Mouse (Mus musculus): Measurements from ENCODE around the gene Gm20403. TPM values are rescaled to one million over a fixed set of nuclear protein-coding genes. Genes with fewer than 3 reads are reported as not detected.

The Gm20403 gene
- polyA plus RNA-seq, 1 experiment = not detected

GRCm38 (mm10) chr12:55015428-55015827 lies 29.1 kb upstream of the Gm20403 start:
- DNase-seq = peak; percentile 66
- Histone ChIP-seq H3K36me3 (ENCODE audit: control insufficient read depth, insufficient read depth, low read length) (no peaks in the 10 kb centered on the region), H3K27ac (ENCODE audit: control insufficient read depth, insufficient read depth, low read length) (no peak overlapping the region), H3K4me3 (ENCODE audit: control insufficient read depth, insufficient read depth, low read length) (no peak overlapping the region), H3K27me3 (ENCODE audit: control insufficient read depth, insufficient read depth, low read length) (no peaks in the 10 kb centered on the region), H3K4me1 (replicated peaks; ENCODE audit: control insufficient read depth, insufficient read depth, low read length) (peaks cover 13% of the 10 kb centered on the region)
- no peak for TF ChIP-seq POLR2A (IDR thresholded peaks at IDR 0.05; ENCODE audit: control insufficient read depth, extremely low read depth, insufficient read depth, low read length, poor library complexity)
- no peak for TF ChIP-seq CTCF (IDR thresholded peaks at IDR 0.05; ENCODE audit: borderline replicate concordance, control insufficient read depth, extremely low read depth, insufficient read depth, low read length, poor library complexity)
- 9% methylated on average over 5 of the region's 5 CpGs for WGBS

DNA sequence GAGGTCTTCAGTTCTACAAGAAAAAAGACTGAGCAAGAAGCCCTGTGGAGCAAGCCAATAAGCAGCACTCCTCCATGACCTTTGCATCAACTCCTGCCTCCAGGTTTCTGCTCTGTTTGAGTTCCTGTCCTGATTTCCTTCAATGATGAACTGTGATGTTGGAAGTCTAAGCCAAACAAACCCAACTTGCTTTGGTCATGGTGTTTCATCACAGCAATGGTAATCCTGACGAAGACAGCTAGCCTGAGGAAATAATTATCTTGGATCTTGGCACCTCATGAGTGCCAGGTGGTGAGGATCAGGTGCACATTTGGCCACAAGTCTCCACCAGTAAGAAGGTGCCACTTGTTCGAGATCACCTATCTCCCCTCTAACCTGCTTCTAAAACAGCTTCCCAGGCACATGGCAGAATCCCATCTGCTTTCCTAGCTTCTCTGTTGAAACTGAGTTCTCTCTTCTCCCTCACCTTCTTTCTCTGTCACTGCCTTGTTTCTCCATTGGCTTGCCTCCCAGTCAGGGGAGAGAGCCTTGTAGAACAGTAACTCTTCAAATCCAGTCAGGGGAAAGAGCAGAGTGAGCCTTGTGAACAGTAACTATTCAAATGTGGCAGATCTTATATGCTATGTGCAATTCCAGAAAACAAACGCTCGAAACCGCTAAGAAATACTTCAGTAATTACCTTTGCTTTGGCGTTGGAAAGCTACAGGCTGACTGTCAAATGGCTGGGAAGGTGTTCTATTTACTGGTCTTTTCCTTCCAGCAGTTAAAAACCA lies 27.5 kb upstream of the Gm20403 start, which contains the start of gene Baz1a:
Baz1a (minus strand) TSS at position 723 of the 773 bp plus-strand sequence.
- H3K4me3 ChIP-seq (ENCODE audit: control insufficient read depth, insufficient read depth, low read length) = no peak within 1 kb of the TSS
- H3K27me3 ChIP-seq (ENCODE audit: control insufficient read depth, insufficient read depth, low read length) = no peaks in the 10 kb centered on the region
- peaks cover 9% of the 10 kb centered on the region for H3K4me1 ChIP-seq (replicated peaks; ENCODE audit: control insufficient read depth, insufficient read depth, low read length)
- WGBS = 95% methylated on average over 6 of the region's 6 CpGs
- DNase-seq = no peak
- no peaks in the 10 kb centered on the region for H3K36me3 ChIP-seq (ENCODE audit: control insufficient read depth, insufficient read depth, low read length)
- TF ChIP-seq CTCF (IDR thresholded peaks at IDR 0.05; ENCODE audit: borderline replicate concordance, control insufficient read depth, extremely low read depth, insufficient read depth, low read length, poor library complexity) (no peak), POLR2A (IDR thresholded peaks at IDR 0.05; ENCODE audit: control insufficient read depth, extremely low read depth, insufficient read depth, low read length, poor library complexity) (no peak)
- no peak within 1 kb of the TSS for H3K27ac ChIP-seq (ENCODE audit: control insufficient read depth, insufficient read depth, low read length)

GRCm38 (mm10) chr12:55013031-55013430 lies 26.7 kb upstream of the Gm20403 start:
- 95% methylated on average over 1 of the region's 1 CpGs for WGBS
- Histone ChIP-seq H3K4me3 (ENCODE audit: control insufficient read depth, insufficient read depth, low read length) (no peak overlapping the region), H3K4me1 (replicated peaks; ENCODE audit: control insufficient read depth, insufficient read depth, low read length) (peaks cover 9% of the 10 kb centered on the region), H3K36me3 (ENCODE audit: control insufficient read depth, insufficient read depth, low read length) (no peaks in the 10 kb centered on the region), H3K27me3 (ENCODE audit: control insufficient read depth, insufficient read depth, low read length) (no peaks in the 10 kb centered on the region), H3K27ac (ENCODE audit: control insufficient read depth, insufficient read depth, low read length) (no peak overlapping the region)
- TF ChIP-seq CTCF (IDR thresholded peaks at IDR 0.05; ENCODE audit: borderline replicate concordance, control insufficient read depth, extremely low read depth, insufficient read depth, low read length, poor library complexity) = no peak
- no peak for TF ChIP-seq POLR2A (IDR thresholded peaks at IDR 0.05; ENCODE audit: control insufficient read depth, extremely low read depth, insufficient read depth, low read length, poor library complexity)
- DNase-seq = no peak

DNA sequence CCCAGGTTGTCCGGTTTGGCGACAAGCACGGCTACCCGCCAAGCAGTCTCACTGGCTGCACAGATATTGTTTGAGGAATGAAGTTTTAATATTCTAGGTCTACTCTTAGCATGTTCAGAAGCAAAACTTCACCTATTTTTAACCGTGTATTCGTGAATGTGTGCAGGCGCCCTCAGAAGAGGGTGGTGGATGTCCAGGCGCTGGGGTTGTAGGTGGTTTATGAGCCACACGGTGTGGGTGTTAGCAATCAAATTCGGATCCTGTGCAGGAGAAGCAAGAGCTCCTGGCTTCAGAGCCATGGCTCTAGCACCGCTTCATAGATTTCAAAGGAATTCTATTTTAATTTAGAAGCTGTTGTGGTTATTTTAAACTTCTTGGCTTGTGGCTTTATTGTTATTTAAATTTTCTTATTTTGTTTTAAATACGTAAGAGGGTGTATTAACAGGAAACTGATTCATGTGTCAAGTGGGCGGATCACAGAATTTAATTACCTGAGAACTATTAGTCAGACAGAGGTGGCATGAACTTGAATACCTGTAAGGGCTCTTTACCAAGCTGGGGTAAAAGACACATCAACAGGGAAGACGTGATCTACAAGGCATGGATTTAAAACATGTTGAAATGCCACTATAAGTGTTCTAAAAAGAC lies 21.2 kb upstream of the Gm20403 start:
- no peaks in the 10 kb centered on the region for H3K4me1 ChIP-seq (replicated peaks; ENCODE audit: control insufficient read depth, insufficient read depth, low read length)
- TF ChIP-seq CTCF (IDR thresholded peaks at IDR 0.05; ENCODE audit: borderline replicate concordance, control insufficient read depth, extremely low read depth, insufficient read depth, low read length, poor library complexity) = no peak
- no peak for TF ChIP-seq POLR2A (IDR thresholded peaks at IDR 0.05; ENCODE audit: control insufficient read depth, extremely low read depth, insufficient read depth, low read length, poor library complexity)
- no peak overlapping the region for H3K4me3 ChIP-seq (ENCODE audit: control insufficient read depth, insufficient read depth, low read length)
- no peak overlapping the region for H3K27ac ChIP-seq (ENCODE audit: control insufficient read depth, insufficient read depth, low read length)
- WGBS = 81% methylated on average over 14 of the region's 14 CpGs
- H3K27me3 ChIP-seq (ENCODE audit: control insufficient read depth, insufficient read depth, low read length) = no peaks in the 10 kb centered on the region
- no peak for DNase-seq
- H3K36me3 ChIP-seq (ENCODE audit: control insufficient read depth, insufficient read depth, low read length) = no peaks in the 10 kb centered on the region

GRCm38 (mm10) chr12:55006071-55006470 lies 19.7 kb upstream of the Gm20403 start:
- Histone ChIP-seq H3K27me3 (ENCODE audit: control insufficient read depth, insufficient read depth, low read length) (no peaks in the 10 kb centered on the region), H3K36me3 (ENCODE audit: control insufficient read depth, insufficient read depth, low read length) (no peaks in the 10 kb centered on the region), H3K27ac (ENCODE audit: control insufficient read depth, insufficient read depth, low read length) (no peak overlapping the region), H3K4me3 (ENCODE audit: control insufficient read depth, insufficient read depth, low read length) (no peak overlapping the region), H3K4me1 (replicated peaks; ENCODE audit: control insufficient read depth, insufficient read depth, low read length) (no peaks in the 10 kb centered on the region)
- DNase-seq = no peak
- WGBS = 98% methylated on average over 7 of the region's 7 CpGs
- TF ChIP-seq CTCF (IDR thresholded peaks at IDR 0.05; ENCODE audit: borderline replicate concordance, control insufficient read depth, extremely low read depth, insufficient read depth, low read length, poor library complexity) = no peak
- TF ChIP-seq POLR2A (IDR thresholded peaks at IDR 0.05; ENCODE audit: control insufficient read depth, extremely low read depth, insufficient read depth, low read length, poor library complexity) = no peak

DNA sequence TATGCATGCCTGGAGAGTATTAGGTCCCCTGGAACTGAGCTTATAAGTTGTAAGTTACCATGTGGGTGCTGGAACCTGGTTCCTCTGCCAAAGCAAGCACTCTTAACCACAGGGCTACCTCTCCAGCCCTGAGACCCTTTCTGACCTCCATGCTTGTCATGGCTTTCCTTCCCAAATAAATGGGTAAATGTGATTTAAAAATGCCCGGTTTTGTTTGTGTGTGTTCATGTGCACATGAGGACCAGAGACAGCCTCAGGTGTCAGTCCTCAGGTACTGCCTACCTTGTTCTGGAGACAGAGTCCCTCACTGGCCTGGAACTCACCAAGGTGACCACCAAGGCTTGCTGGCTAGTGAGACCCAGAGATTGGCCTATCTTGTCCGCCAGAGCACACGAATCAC lies 18.1 kb upstream of the Gm20403 start:
- no peak for DNase-seq
- no peak overlapping the region for H3K27ac ChIP-seq (ENCODE audit: control insufficient read depth, insufficient read depth, low read length)
- no peak overlapping the region for H3K4me3 ChIP-seq (ENCODE audit: control insufficient read depth, insufficient read depth, low read length)
- H3K36me3 ChIP-seq (ENCODE audit: control insufficient read depth, insufficient read depth, low read length) = no peaks in the 10 kb centered on the region
- 99% methylated on average over 3 of the region's 3 CpGs for WGBS
- H3K4me1 ChIP-seq (replicated peaks; ENCODE audit: control insufficient read depth, insufficient read depth, low read length) = peaks cover under 1% of the 10 kb centered on the region; the same call in 1 of the 2 replicates
- TF ChIP-seq CTCF (IDR thresholded peaks at IDR 0.05; ENCODE audit: borderline replicate concordance, control insufficient read depth, extremely low read depth, insufficient read depth, low read length, poor library complexity) = no peak
- TF ChIP-seq POLR2A (IDR thresholded peaks at IDR 0.05; ENCODE audit: control insufficient read depth, extremely low read depth, insufficient read depth, low read length, poor library complexity) = no peak
- no peaks in the 10 kb centered on the region for H3K27me3 ChIP-seq (ENCODE audit: control insufficient read depth, insufficient read depth, low read length)
